Mouse (Mus musculus) ES-CJ7 (cell line): ENCODE measurements around the gene Slu7.

Source experiments
- DNase-seq: peaks from one replicate; pipeline ENCODE4 v3.0.0; 2011; ENCODE audit warnings: low read depth, low spot score

Slu7 gene

DNA sequence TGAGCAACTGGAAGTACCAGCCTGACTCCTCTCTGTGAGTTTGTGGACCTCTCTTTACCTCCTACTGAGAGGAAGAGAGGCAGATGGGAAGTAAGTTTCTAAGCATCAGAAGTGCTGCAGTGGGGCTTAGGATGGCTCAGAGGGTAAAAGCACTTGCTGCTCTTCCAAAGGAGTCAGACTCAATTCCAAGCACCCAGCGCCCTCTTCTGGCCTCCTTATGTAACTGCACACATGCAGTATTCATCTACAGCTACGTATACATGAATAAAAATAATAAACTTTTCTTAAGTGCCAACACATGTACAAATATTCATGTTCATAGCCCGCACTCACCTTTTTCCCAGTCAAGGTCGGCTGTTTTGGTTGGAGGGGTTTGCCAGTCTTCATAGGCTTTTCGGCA is 9.2 kb upstream of the Slu7 start:
- peak; percentile 38 for DNase-seq

GRCm38 (mm10) chr11:43425166-43425709 is 8.3 kb upstream of the Slu7 start:
- DNase-seq = peak; percentile 34

- peak; percentile 86 for DNase-seq
Observed at GRCm38 (mm10) chr11:43425824-43426413, 7.6 kb upstream of the Slu7 start, which contains the start of gene Pttg1. Gene Pttg1, minus strand, starts transcription at chr11:43426251.

GRCm38 (mm10) chr11:43426414-43426884 is 7.1 kb upstream of the Slu7 start:
- peak; percentile 63 for DNase-seq

- no peak for DNase-seq
Observed at GRCm38 (mm10) chr11:43434024-43434407, 472 bp downstream of the Slu7 start.

- DNase-seq = no peak
Observed at GRCm38 (mm10) chr11:43441121-43441520, 7.6 kb downstream of the Slu7 start.

DNA sequence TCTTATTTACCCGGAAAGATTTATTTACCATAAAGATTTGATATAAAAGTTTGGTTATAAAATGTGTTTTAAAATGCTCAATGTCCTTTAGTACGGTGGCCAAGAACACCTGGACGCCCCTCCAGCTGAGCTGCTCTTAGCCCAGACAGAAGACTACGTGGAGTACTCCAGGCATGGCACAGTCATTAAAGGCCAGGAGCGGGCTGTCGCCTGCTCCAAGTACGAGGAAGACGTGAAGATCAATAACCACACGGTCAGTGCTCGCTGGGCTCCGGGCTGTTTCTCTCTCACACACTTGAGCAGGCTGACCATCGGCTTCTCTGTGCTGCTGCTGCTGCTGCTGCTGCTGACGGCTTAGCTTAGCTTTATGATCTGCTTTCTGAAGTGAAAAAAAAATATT is 9.6 kb downstream of the Slu7 start:
- no peak for DNase-seq

- DNase-seq = no peak
Observed at GRCm38 (mm10) chr11:43449916-43450315, 16.4 kb downstream of the Slu7 start.

DNA sequence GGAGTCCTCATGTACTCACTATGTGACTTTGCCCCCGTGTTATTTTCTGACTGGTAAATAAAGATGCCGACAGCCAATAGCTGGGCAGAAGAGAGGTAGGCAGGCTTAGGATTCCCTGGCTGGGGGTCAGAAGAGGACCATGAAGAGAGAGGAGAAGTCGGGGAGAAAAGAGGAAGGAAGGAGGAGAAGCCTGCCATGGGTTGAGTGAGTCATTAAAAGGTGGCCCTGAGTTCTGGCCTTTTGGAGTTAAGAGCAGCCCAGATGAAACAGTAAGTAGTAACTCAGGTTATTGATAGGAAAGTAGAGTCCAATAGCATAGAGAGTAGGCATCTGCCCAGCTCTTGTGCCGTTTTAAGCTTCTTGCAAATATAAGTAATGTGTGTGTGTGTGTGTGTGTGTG is 17.8 kb downstream of the Slu7 start:
- no peak for DNase-seq

GRCm38 (mm10) chr11:43452266-43452665 is 18.7 kb downstream of the Slu7 start:
- DNase-seq = no peak

- DNase-seq = no peak
Observed at GRCm38 (mm10) chr11:43463204-43463603, 29.7 kb downstream of the Slu7 start.

GRCm38 (mm10) chr11:43470118-43470517 is 36.6 kb downstream of the Slu7 start:
- DNase-seq = no peak

DNA sequence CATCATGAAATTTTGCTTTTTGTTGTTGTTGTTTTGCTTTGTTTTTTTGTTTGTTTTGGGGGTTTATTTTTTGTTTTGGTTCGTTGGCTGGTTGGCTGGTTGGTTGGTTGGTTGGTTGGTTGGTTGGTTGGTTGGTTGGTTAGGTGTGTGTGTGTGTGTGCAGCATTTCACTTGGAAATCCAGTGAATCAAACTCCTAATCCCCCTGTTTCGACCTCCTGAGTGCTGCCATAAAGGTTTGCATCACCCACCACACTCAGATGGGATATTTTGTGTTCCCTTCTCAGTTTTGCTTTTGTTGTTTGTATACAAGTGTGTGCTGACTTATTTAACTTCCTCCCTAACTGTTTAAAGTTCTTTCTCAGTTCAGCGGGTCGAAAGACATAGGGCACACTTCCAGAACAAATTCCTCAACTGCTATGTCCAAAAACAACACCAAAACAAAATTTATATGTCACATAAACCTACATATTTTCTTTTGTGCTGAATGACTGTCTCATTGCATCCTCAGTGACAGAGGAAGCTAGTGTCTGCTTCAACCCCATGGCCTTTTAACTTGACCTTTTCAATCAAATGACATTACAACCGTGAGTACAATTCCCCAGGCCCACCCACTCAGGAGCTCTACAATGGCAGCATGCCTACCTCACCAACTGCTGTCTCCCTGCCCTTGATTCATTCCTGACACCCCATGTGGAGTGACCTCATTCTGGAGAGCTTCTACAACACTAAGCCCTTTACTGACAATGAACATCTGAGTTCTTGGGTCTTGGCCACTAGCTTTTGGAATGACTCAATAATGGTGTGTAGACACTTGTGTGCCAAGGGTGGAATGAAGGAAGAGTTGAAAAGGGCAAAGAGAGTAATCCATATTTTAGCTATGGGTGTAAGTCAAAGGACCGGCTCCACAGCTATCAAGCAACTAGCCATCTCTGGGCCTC is 37.6 kb downstream of the Slu7 start:
- DNase-seq = no peak

- DNase-seq = no peak
Observed at GRCm38 (mm10) chr11:43473115-43473514, 39.6 kb downstream of the Slu7 start.

- no peak for DNase-seq
Observed at GRCm38 (mm10) chr11:43473635-43474224, 40.2 kb downstream of the Slu7 start.

DNA sequence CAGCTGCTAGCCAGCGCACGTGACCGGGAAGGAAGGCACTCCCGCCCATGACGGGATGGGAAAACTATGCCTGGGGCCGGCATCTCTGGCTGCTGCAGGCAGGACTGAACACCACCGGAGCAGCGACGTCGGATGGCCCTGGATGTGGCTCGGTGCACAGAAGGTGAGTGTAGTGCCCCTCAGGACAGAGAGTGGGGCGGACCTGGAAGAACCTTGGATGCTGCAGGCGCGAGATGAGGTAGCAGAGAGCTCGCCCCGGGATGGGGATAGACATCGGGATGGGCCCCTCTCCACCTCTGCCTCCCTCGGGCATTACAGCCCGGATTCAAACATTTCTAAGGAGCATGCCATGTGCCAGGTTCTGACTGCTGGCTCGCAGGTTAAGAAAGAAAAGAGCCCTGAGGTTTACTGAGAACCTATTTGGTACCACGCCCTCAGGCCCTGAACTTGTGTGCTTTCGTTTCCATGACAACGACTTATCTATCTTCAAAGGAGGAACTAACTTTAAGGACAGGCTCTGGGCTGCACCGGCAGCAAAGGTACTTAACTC is 40.8 kb downstream of the Slu7 start, which contains the start of gene C1qtnf2:
TSS of gene C1qtnf2 (plus strand) at position 52 of the 550 bp plus-strand sequence.
- peak; percentile 75 for DNase-seq

DNA sequence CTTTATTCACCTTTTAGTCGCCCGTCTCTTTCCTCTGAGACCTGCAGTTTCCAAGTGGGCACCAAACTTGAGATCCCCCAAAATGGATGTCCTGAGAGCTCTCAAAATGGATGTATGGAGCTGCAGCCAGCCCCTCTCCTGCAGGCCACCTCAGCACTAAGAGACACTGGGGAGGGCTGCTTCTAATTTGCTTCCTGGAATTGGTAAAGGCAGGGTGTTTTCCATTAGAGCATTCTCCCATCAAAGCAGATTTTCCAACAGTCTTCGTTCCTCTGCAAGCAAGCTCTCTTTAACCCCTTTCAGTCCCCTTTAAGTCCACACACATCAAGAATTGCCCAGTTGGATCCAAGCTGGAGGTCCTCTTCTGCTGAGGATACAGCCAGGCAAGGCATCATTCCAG is 45.8 kb downstream of the Slu7 start:
- DNase-seq = no peak

DNA sequence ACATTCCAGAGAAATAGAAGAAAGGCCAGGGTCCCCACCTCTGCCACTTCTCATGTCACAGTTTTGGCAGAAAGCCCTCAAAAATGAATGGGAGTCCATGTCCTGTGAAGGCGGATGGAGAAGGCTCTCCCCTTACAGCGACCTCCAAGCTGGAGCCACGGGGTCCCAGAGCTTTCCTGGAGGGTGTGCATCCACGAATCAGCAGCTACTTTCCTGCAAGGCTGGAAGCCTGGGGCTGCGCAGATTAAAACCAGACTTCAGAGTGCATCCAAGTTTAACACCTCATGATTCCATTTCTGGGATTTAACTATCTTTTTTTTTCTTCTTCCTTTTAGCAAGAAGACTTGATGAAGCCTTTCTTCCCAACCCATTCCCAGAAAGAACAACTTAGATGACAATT is 47.0 kb downstream of the Slu7 start:
- no peak for DNase-seq

DNA sequence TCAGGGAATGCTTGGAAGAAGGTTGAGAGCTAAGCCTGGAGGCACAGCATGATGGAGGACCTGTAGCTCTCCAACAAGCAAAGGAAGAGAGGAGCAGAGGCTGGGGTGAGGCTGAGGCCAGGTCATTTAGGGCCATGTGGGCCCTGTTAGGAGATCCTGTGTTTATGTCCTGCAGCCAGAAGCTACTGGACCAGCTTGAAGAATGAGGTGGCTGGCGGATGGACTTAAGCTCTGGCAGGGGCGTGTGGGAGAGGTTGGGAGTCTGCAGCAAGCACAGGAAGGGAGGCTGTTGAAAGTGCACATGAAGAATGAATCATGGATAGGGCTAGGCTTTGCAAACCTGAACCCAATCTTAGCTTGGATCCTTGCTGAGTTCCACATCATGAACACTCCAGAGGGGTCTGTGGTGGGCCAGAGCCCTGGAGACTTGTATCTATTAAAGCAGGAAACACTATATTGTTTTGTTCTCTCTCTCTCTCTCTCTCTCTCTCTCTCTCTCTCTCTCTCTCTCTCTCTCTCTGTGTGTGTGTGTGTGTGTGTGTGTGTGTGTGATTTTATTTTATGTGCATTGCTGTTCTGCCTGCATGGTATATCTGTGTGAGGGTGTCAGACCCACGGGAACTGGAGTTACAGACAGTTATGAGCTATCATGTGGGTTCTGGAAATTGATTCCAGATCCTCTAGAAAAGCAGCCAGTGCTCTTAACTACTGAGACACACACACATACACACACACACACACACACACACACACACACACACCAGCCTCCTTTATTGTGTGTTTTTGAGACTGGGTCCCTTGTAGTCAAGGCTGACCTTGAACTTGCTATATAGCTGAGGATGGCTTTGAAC is 48.4 kb downstream of the Slu7 start:
- no peak for DNase-seq

DNA sequence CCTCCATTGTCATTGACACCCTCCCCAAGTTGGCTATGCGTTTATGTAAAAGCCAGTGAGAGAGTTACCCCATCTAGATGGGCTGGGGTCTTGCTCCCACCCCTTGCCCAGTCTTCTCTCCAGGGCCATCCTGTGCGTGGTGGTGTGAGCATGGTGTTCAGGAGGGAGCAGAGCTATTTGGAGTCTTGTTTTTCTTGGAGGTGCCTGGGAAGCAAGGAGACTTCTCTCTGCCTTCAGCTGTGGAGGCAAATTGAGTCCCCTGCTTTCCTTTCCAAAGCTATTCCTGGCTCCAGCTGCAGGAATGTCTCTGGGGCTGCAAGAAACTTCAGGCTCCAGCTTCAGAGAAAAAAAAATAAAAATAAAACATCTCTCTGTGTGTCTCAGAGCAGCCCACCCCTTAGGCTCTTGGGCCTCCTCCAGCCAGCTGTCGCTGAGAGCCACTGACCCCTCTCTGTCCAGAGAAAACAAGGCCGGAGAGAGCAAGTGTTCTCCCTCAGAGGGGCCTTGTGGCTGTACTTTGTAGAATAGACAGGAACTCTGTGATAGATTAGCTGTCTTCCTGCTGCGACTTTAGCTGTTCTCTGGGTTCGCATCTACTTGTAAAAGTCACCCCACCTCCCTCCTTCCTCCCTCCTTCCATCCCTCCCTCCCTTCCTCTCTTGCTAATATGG is 49.7 kb downstream of the Slu7 start:
- DNase-seq = no peak
